Mouse (Mus musculus) lung, embryonic 16.5 days (tissue): Measurements from ENCODE around the gene Arl6. TPM values are rescaled to one million over a fixed set of nuclear protein-coding genes. Genes with fewer than 3 reads are reported as not detected.

Source experiments
- ATAC-seq: fragments of 200-750 bp; cut with Nextera tagmentation; 2 replicates; pipeline ENCODE4 v1.8.0; 2017; ENCODE audit warnings: low read depth, mild to moderate bottlenecking, moderate library complexity
- H3K27ac ChIP-seq: fragments of 300-500 bp; sonication (generic); 2 replicates; pipeline ENCODE4 v1.5.1; 2014; ENCODE audit warnings: mild to moderate bottlenecking, control low read depth, low read length
- H3K27me3 ChIP-seq: fragments of 300-500 bp; sonication (generic); 2 replicates; pipeline ENCODE4 v1.6.1; 2014; ENCODE audit warnings: low read depth, low read length, mixed read lengths; ENCODE audit not compliant: control insufficient read depth, insufficient read depth
- H3K36me3 ChIP-seq: fragments of 300-500 bp; sonication (generic); 2 replicates; pipeline ENCODE4 v1.6.1; 2014; ENCODE audit warnings: low read length; ENCODE audit not compliant: control insufficient read depth, insufficient read depth
- H3K4me1 ChIP-seq: fragments of 300-500 bp; sonication (generic); replicated peaks from 2 replicates; pipeline ENCODE4 v1.6.1; 2014; ENCODE audit warnings: low read length, mixed read lengths; ENCODE audit not compliant: control insufficient read depth, insufficient read depth
- H3K4me2 ChIP-seq: fragments of 300-500 bp; sonication (generic); 2 replicates; pipeline ENCODE4 v1.6.1; 2014; ENCODE audit warnings: low read depth, low read length, control low read depth
- H3K4me3 ChIP-seq: fragments of 300-500 bp; sonication (generic); 2 replicates; pipeline ENCODE4 v1.5.1; 2014; ENCODE audit warnings: mild to moderate bottlenecking, low read length, control low read depth
- H3K9ac ChIP-seq: fragments of 300-500 bp; sonication (generic); 2 replicates; pipeline ENCODE4 v1.6.1; 2014; ENCODE audit warnings: low read length, control low read depth
- H3K9me3 ChIP-seq: fragments of 300-500 bp; sonication (generic); 2 replicates; pipeline ENCODE4 v1.6.1; 2016; ENCODE audit warnings: low read length; ENCODE audit not compliant: control insufficient read depth
- WGBS: fragments of 180-500 bp; shearing (Covaris S2); extraction: QIAGEN DNeasy Blood & Tissue Kit; methylation state at CpG from one replicate; pipeline ENCODE4 v1.1.7; 2014; 5-methylcytosine and 5-hydroxymethylcytosine counted together
- polyA plus RNA-seq: library from polyadenylated mRNA; unstranded; fragments of >200 nt; fragmentation: Nextera tagmentation; extraction: Ambion mirVana; gene quantifications from 2 replicates; pipeline ENCODE4 v1.2.1, GENCODE M21; 2015

Arl6 gene
- polyA plus RNA-seq, 1 experiment from 2014 or later: 36.5 TPM

DNA sequence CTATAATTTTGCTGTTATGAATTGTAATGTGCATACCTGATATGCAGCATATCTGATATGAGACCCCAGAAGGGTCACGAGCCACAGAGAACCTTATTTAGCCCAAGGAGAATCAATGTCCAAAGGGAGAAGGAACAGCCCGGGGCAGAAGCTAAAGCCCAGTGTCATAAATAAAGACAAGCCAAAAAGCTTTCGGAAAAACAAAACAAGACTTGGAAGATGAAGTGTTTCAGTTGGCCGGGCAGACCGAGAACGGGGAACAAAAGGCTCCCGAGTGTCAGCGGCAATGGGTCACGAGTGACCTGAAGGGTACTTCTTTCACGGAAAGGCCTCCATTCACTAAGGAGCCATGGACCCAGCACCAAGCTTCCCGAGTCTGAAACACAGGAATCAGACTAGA, 65.2 kb downstream of the Arl6 start:
- Histone ChIP-seq H3K4me3 (no peak overlapping the region), H3K9me3 (no peaks in the 10 kb centered on the region)

DNA sequence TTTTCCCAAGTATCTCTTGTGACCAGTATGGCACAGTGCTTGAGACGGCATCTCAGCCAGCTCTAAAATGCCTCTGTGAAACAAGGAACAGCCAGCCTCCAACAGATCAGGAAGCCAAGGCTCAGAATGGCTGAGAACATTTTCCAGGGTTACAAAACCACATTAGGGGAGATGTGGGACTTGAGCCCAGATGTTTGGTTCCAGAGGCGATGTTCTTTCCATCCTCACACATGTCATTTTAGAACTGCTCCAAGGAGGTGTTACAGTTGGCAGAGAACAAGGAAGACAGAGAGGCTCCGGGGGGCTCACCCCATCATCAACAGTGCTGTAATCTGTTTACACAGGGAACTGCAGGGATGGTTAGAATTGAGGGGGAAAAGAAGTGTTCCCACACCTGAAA, 66.5 kb downstream of the Arl6 start:
- H3K36me3 ChIP-seq: no peaks in the 10 kb centered on the region
- H3K9ac ChIP-seq: no peak overlapping the region
- WGBS: 45% methylated on average over 3 of the region's 3 CpGs
- ATAC-seq: peak; percentile 79
- no peak overlapping the region for H3K4me3 ChIP-seq
- H3K4me1 ChIP-seq: peaks cover 7% of the 10 kb centered on the region; the same call in 1 of the 2 replicates
- no peak overlapping the region for H3K27ac ChIP-seq
- no peak overlapping the region for H3K4me2 ChIP-seq
- H3K9me3 ChIP-seq: no peaks in the 10 kb centered on the region
- no peaks in the 10 kb centered on the region for H3K27me3 ChIP-seq

More for the DNA sequence above, 65.2 kb downstream of the Arl6 start:
- no peak for ATAC-seq
- 70% methylated on average over 11 of the region's 11 CpGs for WGBS
- Histone ChIP-seq H3K9ac (no peak overlapping the region), H3K4me2 (no peak overlapping the region), H3K4me1 (0 out of 2 replicates have a peak, but pooled peaks cover 4% of the 10 kb centered on the region), H3K36me3 (no peaks in the 10 kb centered on the region), H3K27ac (no peak overlapping the region), H3K27me3 (no peaks in the 10 kb centered on the region)

GRCm38 (mm10) chr16:59570807-59571206, 68.4 kb downstream of the Arl6 start:
- H3K4me1 ChIP-seq: peaks cover 8% of the 10 kb centered on the region; the same call in 1 of the 2 replicates
- H3K9me3 ChIP-seq: no peaks in the 10 kb centered on the region
- H3K9ac ChIP-seq: no peak overlapping the region
- H3K4me2 ChIP-seq: no peak overlapping the region
- no peaks in the 10 kb centered on the region for H3K27me3 ChIP-seq
- H3K4me3 ChIP-seq: no peak overlapping the region
- ATAC-seq: no peak
- H3K27ac ChIP-seq: no peak overlapping the region
- WGBS: 92% methylated on average over 8 of the region's 8 CpGs
- H3K36me3 ChIP-seq: no peaks in the 10 kb centered on the region

- H3K4me1 ChIP-seq: peaks cover 8% of the 10 kb centered on the region; the same call in 1 of the 2 replicates
- H3K4me2 ChIP-seq: no peak overlapping the region
- no peak overlapping the region for H3K4me3 ChIP-seq
- 54% methylated on average over 8 of the region's 8 CpGs for WGBS
- no peak for ATAC-seq
- no peaks in the 10 kb centered on the region for H3K27me3 ChIP-seq
- no peak overlapping the region for H3K9ac ChIP-seq
- no peaks in the 10 kb centered on the region for H3K36me3 ChIP-seq
- H3K27ac ChIP-seq: no peak overlapping the region
- no peaks in the 10 kb centered on the region for H3K9me3 ChIP-seq
Observed at GRCm38 (mm10) chr16:59569837-59570236, 69.4 kb downstream of the Arl6 start.

- Histone ChIP-seq H3K27ac (peak overlapping the region; percentile 39), H3K4me3 (no peak overlapping the region), H3K36me3 (no peaks in the 10 kb centered on the region), H3K27me3 (no peaks in the 10 kb centered on the region), H3K4me1 (peaks cover 8% of the 10 kb centered on the region; the same call in 1 of the 2 replicates), H3K9me3 (no peaks in the 10 kb centered on the region), H3K9ac (no peak overlapping the region), H3K4me2 (no peak overlapping the region)
- 45% methylated on average over 8 of the region's 10 CpGs for whole genome bisulfite sequencing
- 0 out of 2 replicates have a peak, but pooled peaks have one; percentile 51 for ATAC-seq
Observed at GRCm38 (mm10) chr16:59567721-59568381, 71.3 kb downstream of the Arl6 start.

DNA sequence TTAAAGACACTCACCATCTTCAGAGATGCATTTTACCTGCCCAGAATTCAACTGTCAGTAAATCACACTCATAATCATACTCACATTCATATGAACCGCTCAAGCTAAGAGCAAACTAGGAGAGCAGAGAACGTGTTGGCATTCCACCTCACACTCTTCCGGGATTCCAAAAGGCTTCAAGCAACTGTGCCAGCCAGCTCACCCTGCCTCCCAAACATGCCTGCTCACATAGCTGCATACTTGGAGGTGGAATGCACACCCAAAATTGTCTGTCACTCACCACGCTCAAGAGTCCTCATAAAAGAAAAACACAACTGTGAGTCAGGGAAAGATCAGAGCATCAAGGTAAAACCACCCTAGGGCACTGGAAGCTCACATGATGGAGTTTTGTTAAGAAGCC, 72.8 kb downstream of the Arl6 start:
- H3K9ac ChIP-seq: no peak overlapping the region
- H3K36me3 ChIP-seq: no peaks in the 10 kb centered on the region
- H3K27me3 ChIP-seq: no peaks in the 10 kb centered on the region
- no peak overlapping the region for H3K4me3 ChIP-seq
- no peak overlapping the region for H3K4me2 ChIP-seq
- WGBS: 60% methylated on average over 4 of the region's 4 CpGs
- ATAC-seq: no peak
- no peaks in the 10 kb centered on the region for H3K9me3 ChIP-seq
- peaks cover 4% of the 10 kb centered on the region; the same call in 1 of the 2 replicates for H3K4me1 ChIP-seq
- H3K27ac ChIP-seq: no peak overlapping the region

GRCm38 (mm10) chr16:59565631-59566030, 73.6 kb downstream of the Arl6 start:
- Histone ChIP-seq H3K36me3 (no peaks in the 10 kb centered on the region), H3K27me3 (no peaks in the 10 kb centered on the region), H3K9ac (no peak overlapping the region), H3K4me2 (no peak overlapping the region), H3K27ac (no peak overlapping the region), H3K4me1 (peaks cover 4% of the 10 kb centered on the region; the same call in 1 of the 2 replicates), H3K4me3 (no peak overlapping the region), H3K9me3 (no peaks in the 10 kb centered on the region)
- WGBS: 61% methylated on average over 2 of the region's 2 CpGs
- no peak for ATAC-seq

DNA sequence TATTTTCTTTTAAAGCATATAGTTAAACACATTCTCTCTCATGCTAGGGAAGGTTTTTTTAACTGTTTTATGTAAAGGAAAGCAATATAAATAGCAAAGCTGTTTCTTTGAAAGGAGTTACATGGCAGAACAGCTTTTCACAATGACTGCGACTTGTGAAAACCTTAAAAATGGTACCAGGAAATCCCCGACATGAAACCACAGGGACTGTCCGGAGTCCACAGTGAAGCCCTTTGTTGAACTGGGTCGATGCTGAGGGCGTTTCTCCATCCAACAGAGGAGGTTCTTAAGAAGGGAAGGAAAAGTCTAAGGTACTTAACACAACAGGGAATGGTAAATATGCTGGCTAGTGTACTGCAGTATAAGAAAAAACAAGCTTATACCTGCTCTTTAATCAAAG, 75.2 kb downstream of the Arl6 start:
- Histone ChIP-seq H3K4me2 (no peak overlapping the region), H3K9me3 (no peaks in the 10 kb centered on the region), H3K36me3 (no peaks in the 10 kb centered on the region), H3K4me1 (peaks cover 11% of the 10 kb centered on the region), H3K27me3 (no peaks in the 10 kb centered on the region), H3K9ac (no peak overlapping the region), H3K27ac (no peak overlapping the region), H3K4me3 (no peak overlapping the region)
- 84% methylated on average over 5 of the region's 5 CpGs for WGBS
- ATAC-seq: no peak
